Mouse (Mus musculus): Measurements from ENCODE around the gene H2afx. TPM values are rescaled to one million over a fixed set of nuclear protein-coding genes. Genes with fewer than 3 reads are reported as not detected.
A peak's percentile ranks its signal among the peaks of the same experiment; 100 is the strongest.
"Not testable (repeated sequence)": the region's sequence is repeated elsewhere in the genome, so short reads cannot be mapped to it uniquely, and the experiment has no call there.

The H2afx gene
- total and polyA plus RNA-seq, 2 experiments from 2014 or later, result 123 to 272 TPM

DNA sequence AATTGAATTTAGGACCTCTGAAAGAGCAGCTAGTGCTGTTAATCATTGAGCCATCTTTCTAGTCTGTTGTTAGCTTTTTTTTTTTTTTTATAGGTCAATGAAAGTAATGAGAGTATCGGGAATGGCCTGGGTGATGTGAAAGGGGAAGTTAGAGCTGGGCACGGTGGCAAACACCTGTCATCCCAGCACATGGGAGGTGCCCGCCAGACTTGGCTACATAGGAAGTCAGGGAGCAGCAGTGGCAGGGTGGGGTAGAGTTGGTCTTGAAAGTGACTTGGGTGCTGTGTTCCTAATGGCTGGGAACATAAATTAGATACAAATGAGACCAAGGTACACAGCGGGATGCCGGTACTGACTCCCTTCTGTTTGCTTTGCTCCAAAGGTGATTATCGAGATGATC, 3.8 kb upstream of the H2afx start:
- H3K27ac ChIP-seq, result no peak overlapping the region
- TF ChIP-seq CTCF (IDR thresholded peaks at IDR 0.05; ENCODE audit: low read depth), result no peak
- WGBS, result 94% methylated on average over 6 of the region's 6 CpGs
- DNase-seq (ENCODE audit: low spot score), result no peak
- H3K27me3 ChIP-seq (ENCODE audit: insufficient read depth, low read length), result no peaks in the 10 kb centered on the region
- no peaks in the 10 kb centered on the region for H3K9me3 ChIP-seq (ENCODE audit: low read length)
- H3K4me1 ChIP-seq (ENCODE audit: insufficient read depth, low read length), result 0 out of 2 replicates have a peak, but pooled peaks cover 10% of the 10 kb centered on the region
- H3K36me3 ChIP-seq (ENCODE audit: insufficient read depth, low read length), result peaks cover 36% of the 10 kb centered on the region
- H3K4me3 ChIP-seq (ENCODE audit: low read length), result no peak overlapping the region
- ATAC-seq, result no peak
- H3K9ac ChIP-seq (replicated peaks; ENCODE audit: low read length), result no peak overlapping the region
- no peak overlapping the region for H3K4me2 ChIP-seq (ENCODE audit: low read depth, low read length)

DNA sequence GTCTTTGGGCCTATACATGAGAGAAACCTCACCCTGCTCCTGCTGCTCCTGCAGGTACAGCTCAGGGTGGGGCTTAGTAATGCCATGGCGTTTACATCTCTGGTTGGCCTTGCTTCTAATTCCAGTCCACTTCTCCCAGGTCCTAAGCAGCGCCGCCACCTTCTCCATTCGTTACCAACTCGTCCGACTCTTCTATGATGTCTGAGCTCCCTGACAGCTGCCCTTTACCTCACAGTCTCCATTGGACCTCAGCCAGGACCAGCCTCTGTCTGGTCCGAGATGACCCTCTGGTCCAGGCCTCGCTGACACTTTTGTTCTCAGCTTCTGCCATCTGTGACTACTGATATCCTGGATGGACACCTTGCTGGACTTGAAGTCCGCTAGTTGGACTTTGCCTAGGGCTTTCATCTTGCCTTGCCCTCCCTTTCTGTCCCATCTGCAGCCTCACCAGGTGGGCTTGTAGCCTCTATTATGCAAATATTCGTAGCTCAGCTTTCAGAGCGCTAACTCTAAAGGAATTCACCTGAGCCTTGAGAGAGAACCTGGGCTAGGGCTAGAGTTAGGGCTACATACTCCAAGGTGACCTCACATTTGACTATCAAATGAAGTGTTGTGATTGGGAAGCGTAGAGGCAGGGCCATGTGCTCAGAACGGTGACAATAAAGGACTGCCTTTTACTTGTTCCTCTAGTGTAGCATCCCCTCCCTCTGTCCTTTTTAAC, 1.4 kb upstream of the H2afx start:
- no peak for DNase-seq (ENCODE audit: low spot score)
- TF ChIP-seq CTCF (IDR thresholded peaks at IDR 0.05; ENCODE audit: low read depth), result no peak
- Histone ChIP-seq H3K9me3 (ENCODE audit: low read length) (no peaks in the 10 kb centered on the region), H3K4me3 (ENCODE audit: low read length) (no peak overlapping the region), H3K27ac (no peak overlapping the region), H3K27me3 (ENCODE audit: insufficient read depth, low read length) (no peaks in the 10 kb centered on the region), H3K4me1 (ENCODE audit: insufficient read depth, low read length) (peaks cover 3% of the 10 kb centered on the region; the same call in 1 of the 2 replicates), H3K9ac (replicated peaks; ENCODE audit: low read length) (no peak overlapping the region), H3K4me2 (ENCODE audit: low read depth, low read length) (no peak overlapping the region), H3K36me3 (ENCODE audit: insufficient read depth, low read length) (peaks cover 36% of the 10 kb centered on the region)
- ATAC-seq, result no peak
- 94% methylated on average over 13 of the region's 13 CpGs for WGBS

DNA sequence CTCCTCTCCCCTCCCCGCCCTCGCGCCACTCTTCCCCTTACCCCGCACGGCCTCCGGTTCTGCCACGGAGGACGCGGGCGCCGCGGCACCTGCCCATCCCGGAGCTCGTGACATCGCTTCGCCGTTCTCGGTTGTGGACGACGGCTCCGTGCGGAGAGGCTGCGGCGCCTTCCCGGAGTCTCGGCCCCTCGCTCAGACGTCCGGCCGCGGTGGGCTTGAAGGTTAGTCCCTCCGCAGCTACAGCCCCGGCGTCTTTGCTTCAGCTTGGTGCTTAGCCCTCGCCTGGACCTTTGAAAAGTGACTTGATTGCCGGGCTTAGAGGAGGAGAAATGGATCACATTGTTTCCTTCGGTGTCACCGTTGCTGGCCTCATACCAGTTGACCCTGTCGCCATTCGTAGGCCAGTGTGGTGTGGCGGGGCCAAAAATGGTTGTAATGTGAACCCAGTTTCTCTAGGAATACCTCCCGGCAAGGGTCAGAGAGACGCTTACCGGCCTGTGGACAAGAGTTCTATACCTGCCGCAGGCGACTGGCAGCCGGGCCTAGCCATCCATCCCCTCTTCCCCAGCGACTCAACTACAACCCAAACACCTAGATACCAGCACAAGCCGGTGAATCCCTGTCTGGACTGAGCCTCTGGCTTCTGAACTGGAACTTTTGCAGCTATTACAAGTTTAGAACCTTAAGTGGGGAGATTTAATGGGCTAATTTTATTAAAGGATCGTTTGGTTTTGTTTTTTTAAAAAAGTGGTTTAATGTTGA, 1.0 kb downstream of the H2afx start:
- H3K4me3 ChIP-seq (ENCODE audit: low read length), result peak overlapping the region; percentile 88
- peak overlapping the region; percentile 90 for H3K4me2 ChIP-seq (ENCODE audit: low read depth, low read length)
- no peak for ATAC-seq
- peaks cover 3% of the 10 kb centered on the region; the same call in 1 of the 2 replicates for H3K4me1 ChIP-seq (ENCODE audit: insufficient read depth, low read length)
- H3K9ac ChIP-seq (replicated peaks; ENCODE audit: low read length), result peak overlapping the region; percentile 91
- H3K9me3 ChIP-seq (ENCODE audit: low read length), result no peaks in the 10 kb centered on the region
- H3K36me3 ChIP-seq (ENCODE audit: insufficient read depth, low read length), result peaks cover 31% of the 10 kb centered on the region
- H3K27ac ChIP-seq, result peak overlapping the region; percentile 82
- no peak for DNase-seq (ENCODE audit: low spot score)
- TF ChIP-seq CTCF (IDR thresholded peaks at IDR 0.05; ENCODE audit: low read depth), result no peak
- no peaks in the 10 kb centered on the region for H3K27me3 ChIP-seq (ENCODE audit: insufficient read depth, low read length)
- WGBS, result under 1% methylated on average over 48 of the region's 50 CpGs

DNA sequence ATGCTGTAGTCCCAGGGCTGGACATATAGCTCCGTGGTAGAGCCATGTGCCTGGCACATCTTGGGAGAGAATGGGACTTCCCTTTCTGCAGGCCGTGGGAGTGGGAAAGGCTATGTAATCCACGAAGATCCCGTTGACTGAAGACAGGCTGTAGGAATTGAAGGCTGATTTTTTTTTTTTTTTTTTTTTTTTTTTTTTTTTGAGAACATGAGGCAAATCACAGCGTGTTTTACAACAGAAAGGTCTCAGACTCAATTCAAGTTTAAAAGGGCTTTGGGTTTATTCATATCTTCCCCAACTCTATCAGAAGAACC, 1.6 kb downstream of the H2afx start:
- Histone ChIP-seq H3K4me3 (ENCODE audit: low read length) (peak overlapping the region; percentile 88), H3K9me3 (ENCODE audit: low read length) (no peaks in the 10 kb centered on the region), H3K36me3 (ENCODE audit: insufficient read depth, low read length) (peaks cover 26% of the 10 kb centered on the region), H3K27ac (peak overlapping the region; percentile 82), H3K4me2 (ENCODE audit: low read depth, low read length) (peak overlapping the region; percentile 90), H3K9ac (replicated peaks; ENCODE audit: low read length) (peak overlapping the region; percentile 91), H3K4me1 (ENCODE audit: insufficient read depth, low read length) (peaks cover 3% of the 10 kb centered on the region; the same call in 1 of the 2 replicates), H3K27me3 (ENCODE audit: insufficient read depth, low read length) (no peaks in the 10 kb centered on the region)
- TF ChIP-seq CTCF (IDR thresholded peaks at IDR 0.05; ENCODE audit: low read depth), result no peak
- DNase-seq (ENCODE audit: low spot score), result no peak
- no peak for ATAC-seq
- WGBS, result 4% methylated on average over 5 of the region's 5 CpGs

DNA sequence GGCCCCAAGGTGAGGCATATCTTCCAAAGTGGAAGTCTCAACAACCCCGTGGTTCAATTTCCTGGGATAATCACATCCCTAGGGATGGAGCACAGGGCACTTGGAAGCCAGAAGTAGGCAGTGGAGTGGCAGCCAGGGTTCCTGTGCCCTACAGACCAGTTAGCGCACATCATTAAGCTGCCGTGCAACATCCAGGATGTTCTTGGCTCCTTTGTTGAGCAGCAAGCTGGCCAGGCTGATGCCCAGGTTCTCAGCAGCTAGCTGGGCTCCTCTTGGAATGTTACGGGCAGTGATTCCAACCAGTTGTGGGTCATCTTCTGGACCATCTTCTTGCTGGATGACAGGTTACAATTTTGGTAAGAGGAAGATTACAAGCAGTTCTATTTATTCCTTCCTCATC, 2.0 kb downstream of the H2afx start:
- not testable (repeated sequence) for H3K9me3 ChIP-seq (ENCODE audit: low read length); H3K27me3 ChIP-seq (ENCODE audit: insufficient read depth, low read length); H3K27ac ChIP-seq; H3K4me1 ChIP-seq (ENCODE audit: insufficient read depth, low read length); ATAC-seq; DNase-seq (ENCODE audit: low spot score); H3K9ac ChIP-seq (replicated peaks; ENCODE audit: low read length)
- WGBS, result 33% methylated on average over 4 of the region's 4 CpGs
- Histone ChIP-seq H3K4me3 (ENCODE audit: low read length) (peak overlapping the region; percentile 23), H3K36me3 (ENCODE audit: insufficient read depth, low read length) (peaks cover 25% of the 10 kb centered on the region), H3K4me2 (ENCODE audit: low read depth, low read length) (peak overlapping the region; percentile 90)

GRCm38 (mm10) chr9:44336964-44337363, 2.5 kb downstream of the H2afx start:
- DNase-seq (ENCODE audit: low spot score) (no peak), ATAC-seq (no peak)
- peak overlapping the region; percentile 90 for H3K4me2 ChIP-seq (ENCODE audit: low read depth, low read length)
- no peak for TF ChIP-seq CTCF (IDR thresholded peaks at IDR 0.05; ENCODE audit: low read depth)
- no peak overlapping the region; the same call in 1 of the 2 replicates for H3K9ac ChIP-seq (replicated peaks; ENCODE audit: low read length)
- H3K4me1 ChIP-seq (ENCODE audit: insufficient read depth, low read length), result peaks cover 3% of the 10 kb centered on the region; the same call in 1 of the 2 replicates
- no peak overlapping the region for H3K27ac ChIP-seq
- no peaks in the 10 kb centered on the region for H3K27me3 ChIP-seq (ENCODE audit: insufficient read depth, low read length)
- peaks cover 21% of the 10 kb centered on the region for H3K36me3 ChIP-seq (ENCODE audit: insufficient read depth, low read length)
- WGBS, result 71% methylated on average over 3 of the region's 3 CpGs
- H3K9me3 ChIP-seq (ENCODE audit: low read length), result no peaks in the 10 kb centered on the region
- H3K4me3 ChIP-seq (ENCODE audit: low read length), result peak overlapping the region; percentile 23
